Mouse (Mus musculus) heart, postnatal 0 days (tissue): Measurements from ENCODE around the gene Erc1.

ENCODE experiments used
- CTCF ChIP-seq: IDR thresholded peaks from 2 replicates; pipeline ENCODE4 v1.5.1; 2016; ENCODE audit warnings: antibody characterized with exemption, control low read depth, low read depth
- EP300 ChIP-seq: IDR thresholded peaks from 2 replicates; pipeline ENCODE4 v1.6.1; 2016; ENCODE audit warnings: antibody characterized with exemption, low read depth

DNA sequence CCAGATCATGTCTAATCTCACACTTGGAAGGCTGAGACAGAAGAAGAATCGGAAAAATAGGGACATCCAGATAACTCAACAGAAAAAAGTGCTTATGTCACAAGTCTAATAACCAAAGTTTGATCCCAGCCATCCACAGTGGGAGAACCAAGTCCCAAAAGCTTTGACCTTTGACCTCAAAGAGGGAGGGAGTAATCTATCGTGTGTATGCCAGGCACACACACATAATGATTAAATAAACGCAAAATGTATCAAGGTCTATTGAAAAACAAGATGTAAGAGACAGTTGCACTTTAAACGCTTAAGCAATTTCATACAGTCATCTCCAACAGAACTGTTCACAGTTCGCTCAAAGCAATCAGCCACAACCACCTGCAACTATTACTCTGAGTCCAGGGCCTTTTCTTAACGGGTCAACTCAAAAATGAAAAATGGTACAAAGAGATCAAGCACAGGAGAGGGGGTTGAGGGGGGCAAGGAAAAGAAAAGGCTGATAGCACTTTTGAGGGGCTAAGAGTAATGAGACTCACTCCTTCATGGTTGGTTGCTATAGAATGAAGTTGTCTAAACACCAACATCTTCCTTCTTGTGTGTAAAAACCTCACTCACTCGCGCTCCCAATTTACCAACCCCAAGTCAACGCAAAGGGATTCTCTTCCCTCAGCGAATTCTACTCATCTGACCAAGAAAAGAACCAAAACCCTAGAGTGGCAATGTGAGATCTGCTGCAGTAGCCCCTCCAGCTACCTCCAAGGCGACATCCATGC lies 1.0 kb downstream of the Erc1 start:
- TF ChIP-seq CTCF (no peak), EP300 (no peak)
